22 mouse cellular contexts compared by ENCODE assay signal in genomic region chr19:25611876-25612805, GRCm38 (mm10). TPM values are rescaled to one million over a fixed set of nuclear protein-coding genes. Genes with fewer than 3 reads are reported as not detected.
DNase-seq lines count a peak whose midpoint lies in the region; ATAC-seq lines count a peak whose summit lies in the region.
"Had no signal": no experiment of that assay in that cellular context is flagged by ENCODE, and none has a peak within 500 bp of the region (broad histone marks: within the 10 kb centered on the region; RNA-seq: fewer than 3 reads in every experiment).

No protein-coding gene starts in this region.

- H3K27me3 ChIP-seq in hindbrain, embryonic 10.5 days (ENCODE audit: insufficient read depth, poor library complexity, severe bottlenecking) = peaks cover 100% of the 10 kb centered on the region
- H3K27me3 ChIP-seq in hindbrain, embryonic 14.5 days (ENCODE audit: control insufficient read depth, insufficient read depth, low read length) = peaks cover 100% of the 10 kb centered on the region
- H3K27me3 ChIP-seq in forebrain, embryonic 13.5 days = peaks cover 92% of the 10 kb centered on the region
- peaks cover 100% of the 10 kb centered on the region for H3K27me3 ChIP-seq in neural tube, embryonic 13.5 days

- WGBS in hindbrain, embryonic 10.5 days = 2% methylated on average over 16 of the region's 16 CpGs
- WGBS in hindbrain, embryonic 14.5 days = 2% methylated on average over 16 of the region's 16 CpGs
- 2% methylated on average over 16 of the region's 16 CpGs for WGBS in forebrain, embryonic 13.5 days
- WGBS in neural tube, embryonic 13.5 days = 1% methylated on average over 16 of the region's 16 CpGs

- DNase-seq in hindbrain, embryonic 10.5 days (ENCODE audit: low spot score) = peak; percentile 51
- no peak for DNase-seq in hindbrain, embryonic 14.5 days (ENCODE audit: low spot score)
- peak; percentile 32 for DNase-seq in retina, embryonic 14.5 days (ENCODE audit: low spot score)
- no peak for DNase-seq in retina, postnatal 1 day
- no peak for DNase-seq in cerebellum, postnatal 4 days (ENCODE audit: low spot score in 2 of 2)
- DNase-seq in urinary bladder, postnatal 14 days (ENCODE audit: low spot score) = no peak
- DNase-seq: adrenal gland, postnatal 36 days; cerebellum, adult 18-20 months; cerebellum, postnatal 36 days; gastrocnemius, postnatal 10 days; heart, adult 18-20 months; kidney, adult 2 months; kidney, postnatal 10 days; layer of hippocampus, postnatal 36 days; right cerebral cortex, adult 18-20 months; thymus, postnatal 14 days had no signal

- no peak overlapping the region for H3K27ac ChIP-seq in hindbrain, embryonic 10.5 days
- no peak overlapping the region for H3K27ac ChIP-seq in hindbrain, embryonic 14.5 days
- 0 out of 2 replicates have a peak overlapping the region, but pooled peaks have one; percentile 82 for H3K27ac ChIP-seq in forebrain, embryonic 13.5 days
- no peak overlapping the region for H3K27ac ChIP-seq in neural tube, embryonic 13.5 days (replicated peaks)
- H3K27ac ChIP-seq: limb, embryonic 15.5 days; liver, embryonic 15.5 days had no signal

- no peak overlapping the region for H3K9ac ChIP-seq in hindbrain, embryonic 14.5 days
- H3K9ac ChIP-seq in forebrain, embryonic 13.5 days = peak overlapping the region; percentile 83
- no peak overlapping the region for H3K9ac ChIP-seq in neural tube, embryonic 13.5 days
- H3K9ac ChIP-seq: limb, embryonic 15.5 days; liver, embryonic 15.5 days had no signal

- H3K9me3 ChIP-seq in hindbrain, embryonic 10.5 days = no peaks in the 10 kb centered on the region
- H3K9me3 ChIP-seq in hindbrain, embryonic 14.5 days (ENCODE audit: control insufficient read depth, low read length) = no peaks in the 10 kb centered on the region
- H3K9me3 ChIP-seq in forebrain, embryonic 13.5 days (replicated peaks) = no peaks in the 10 kb centered on the region
- H3K9me3 ChIP-seq in neural tube, embryonic 13.5 days = no peaks in the 10 kb centered on the region
- H3K9me3 ChIP-seq: limb, embryonic 15.5 days; liver, embryonic 15.5 days had no signal

- H3K4me1 ChIP-seq in hindbrain, embryonic 10.5 days (replicated peaks) = peaks cover 22% of the 10 kb centered on the region
- peaks cover 10% of the 10 kb centered on the region; the same call in 1 of the 2 replicates for H3K4me1 ChIP-seq in hindbrain, embryonic 14.5 days (replicated peaks; ENCODE audit: control insufficient read depth, insufficient read depth, low read length)
- H3K4me1 ChIP-seq in forebrain, embryonic 13.5 days = peaks cover 50% of the 10 kb centered on the region
- peaks cover 14% of the 10 kb centered on the region for H3K4me1 ChIP-seq in neural tube, embryonic 13.5 days (replicated peaks)

- no peak overlapping the region for H3K4me3 ChIP-seq in hindbrain, embryonic 10.5 days
- no peak overlapping the region for H3K4me3 ChIP-seq in hindbrain, embryonic 14.5 days (replicated peaks; ENCODE audit: low read length)
- H3K4me3 ChIP-seq in forebrain, embryonic 13.5 days = peak overlapping the region; percentile 55
- H3K4me3 ChIP-seq in neural tube, embryonic 13.5 days = 0 out of 2 replicates have a peak overlapping the region, but pooled peaks have one; percentile 1
- H3K4me3 ChIP-seq: liver, embryonic 15.5 days had no signal

- no peak for ATAC-seq in hindbrain, embryonic 14.5 days (ENCODE audit: low FRiP score)
- no peak for ATAC-seq in forebrain, embryonic 13.5 days
- ATAC-seq in neural tube, embryonic 13.5 days (ENCODE audit: low read depth) = no peak
- ATAC-seq: inflammation-experienced regulatory T-cells, adult 6 months had no signal

- H3K4me2 ChIP-seq in hindbrain, embryonic 14.5 days (replicated peaks) = no peak overlapping the region
- peak overlapping the region; percentile 64 for H3K4me2 ChIP-seq in forebrain, embryonic 13.5 days
- H3K4me2 ChIP-seq in neural tube, embryonic 13.5 days = no peak overlapping the region
- H3K4me2 ChIP-seq: liver, embryonic 15.5 days had no signal

- no peaks in the 10 kb centered on the region for H3K36me3 ChIP-seq in hindbrain, embryonic 10.5 days
- H3K36me3 ChIP-seq in hindbrain, embryonic 14.5 days (replicated peaks; ENCODE audit: control insufficient read depth, insufficient read depth) = no peaks in the 10 kb centered on the region
- H3K36me3 ChIP-seq in forebrain, embryonic 13.5 days (ENCODE audit: poor library complexity, severe bottlenecking) = no peaks in the 10 kb centered on the region
- no peaks in the 10 kb centered on the region for H3K36me3 ChIP-seq in neural tube, embryonic 13.5 days
- H3K36me3 ChIP-seq: limb, embryonic 15.5 days; liver, embryonic 15.5 days had no signal

RNA-seq across cellular contexts. Expression of gene Dmrt3, which starts 2.0 kb away (rescaled TPM):
- polyA plus RNA-seq in hindbrain, embryonic 10.5 days (2016; fragmentation: Nextera tagmentation; extraction: Ambion mirVana) = 0.26 and 1.3 TPM in 2 replicates
- polyA plus RNA-seq in hindbrain, embryonic 14.5 days (2014; fragmentation: Nextera tagmentation; extraction: Ambion mirVana) = 0.80 and 0.86 TPM in 2 replicates
- polyA plus RNA-seq in forebrain, embryonic 13.5 days (2015; fragmentation: Nextera tagmentation; extraction: Ambion mirVana) = 6.7 and 7.8 TPM in 2 replicates
- polyA plus RNA-seq in neural tube, embryonic 13.5 days (2015; fragmentation: Nextera tagmentation; extraction: Ambion mirVana) = 2.0 and 2.7 TPM in 2 replicates
- polyA plus RNA-seq: frontal cortex, adult 2 months; inflammation-experienced regulatory T-cells, adult 6 months; kidney, adult 2 months; liver, embryonic 15.5 days had no signal

Comparison
In these comparisons a context has a peak if more than half of its experiments do, and no peak if none do; other contexts are left out.
1. DNase-seq: peak in hindbrain, embryonic 10.5 days (single experiment) and retina, embryonic 14.5 days (single experiment); none in hindbrain, embryonic 14.5 days (single experiment), retina, postnatal 1 day (single experiment), cerebellum, postnatal 4 days (0 of 2) and urinary bladder, postnatal 14 days (single experiment).
2. H3K4me3 ChIP-seq: peak in forebrain, embryonic 13.5 days (single experiment) and neural tube, embryonic 13.5 days (single experiment); none in hindbrain, embryonic 10.5 days (single experiment) and hindbrain, embryonic 14.5 days (single experiment).